Mouse (Mus musculus) fibroblast of lung, adult 2 months (primary cell): ENCODE data around the gene Tor1a.

Experiments used
- DNase-seq: peaks from one replicate; pipeline ENCODE4 v3.0.0-alpha.2; 2011; ENCODE audit warnings: low read depth

The Tor1a gene

DNA sequence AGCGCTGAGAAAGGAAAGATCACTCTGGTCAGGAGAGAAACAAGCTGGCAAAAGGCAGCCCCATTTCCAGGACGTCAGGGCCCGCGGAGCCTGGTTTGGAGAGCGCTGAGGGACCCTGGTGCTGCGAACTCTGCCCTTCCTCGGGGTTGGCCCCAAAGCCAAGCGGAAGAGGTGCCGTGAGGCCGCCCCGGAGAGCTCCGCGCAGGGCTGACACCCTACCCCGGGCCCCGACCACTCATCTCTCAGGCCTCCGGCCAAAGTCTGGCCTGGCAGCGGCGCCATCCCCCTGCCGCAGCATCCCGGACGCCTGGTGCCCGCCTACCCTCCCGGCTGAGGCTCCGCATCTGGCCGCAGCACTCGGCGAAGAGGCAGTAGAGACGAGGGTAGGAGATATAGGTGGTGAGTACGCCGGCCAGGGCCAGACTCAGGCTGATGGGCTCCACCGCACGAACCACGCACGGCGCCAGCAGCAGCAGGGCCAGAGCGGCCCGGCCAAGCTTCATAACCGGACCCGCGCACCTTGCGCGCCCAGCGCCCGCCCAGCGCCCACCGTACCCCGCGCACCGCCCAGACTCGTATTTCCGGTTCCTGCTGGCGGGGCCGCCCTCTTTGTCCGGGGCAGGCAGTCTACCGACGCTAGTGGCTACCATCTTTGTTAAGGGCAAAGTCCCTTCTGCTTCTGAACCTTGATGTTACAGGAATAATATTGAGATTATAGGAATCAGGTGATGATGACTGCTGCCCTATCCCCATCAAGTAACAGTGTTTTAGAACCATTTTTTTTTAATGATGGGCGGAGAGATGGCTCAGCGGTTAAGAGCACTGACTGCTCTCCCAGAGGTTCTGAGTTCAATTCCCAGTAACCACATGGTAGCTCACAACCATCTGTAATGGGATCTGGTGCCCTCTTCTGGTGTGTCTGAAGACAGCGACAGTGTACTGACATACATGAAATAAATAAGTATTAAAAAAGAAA is at the start of gene Tor1a:
Gene Tor1a, minus strand, starts transcription at position 582 of the 976 bp plus-strand sequence.
- DNase-seq: peak; percentile 54

DNA sequence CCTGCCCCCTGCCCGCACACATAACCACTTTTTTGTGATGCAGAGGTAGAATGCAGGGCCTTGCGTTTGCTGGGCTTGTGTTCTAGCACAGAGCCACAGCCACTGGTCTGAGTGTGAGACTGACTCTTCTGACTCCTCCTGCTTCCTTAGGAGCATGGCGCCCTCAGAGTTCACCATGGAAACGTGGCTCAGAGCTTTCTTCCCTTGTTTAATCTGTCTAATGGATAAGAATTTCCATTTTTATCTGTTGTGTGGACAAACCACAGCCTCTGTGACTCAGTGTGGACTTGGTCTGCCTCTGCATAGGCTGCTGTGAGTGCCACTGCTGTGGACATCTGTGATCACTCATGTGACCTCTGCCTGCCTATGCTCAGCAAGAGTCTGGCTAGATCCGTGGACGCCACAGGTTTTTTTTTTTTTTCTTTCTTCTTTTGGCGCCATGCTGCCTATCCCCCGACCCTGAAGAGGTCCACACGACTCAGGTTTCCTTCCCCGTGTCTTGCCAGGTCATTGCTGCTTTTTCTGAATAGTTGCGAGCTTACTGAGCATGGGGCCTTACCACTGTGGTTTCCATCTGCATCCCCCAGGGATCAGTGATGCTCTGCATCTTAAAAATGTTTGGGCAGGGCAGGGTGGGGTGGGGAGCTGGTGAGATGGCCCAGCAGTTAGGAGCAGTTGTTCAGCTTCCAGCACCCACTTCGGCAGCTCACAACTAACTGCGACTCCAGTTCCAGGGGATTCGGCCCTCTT is 45.8 kb upstream of the Tor1a start:
- no peak for DNase-seq

DNA sequence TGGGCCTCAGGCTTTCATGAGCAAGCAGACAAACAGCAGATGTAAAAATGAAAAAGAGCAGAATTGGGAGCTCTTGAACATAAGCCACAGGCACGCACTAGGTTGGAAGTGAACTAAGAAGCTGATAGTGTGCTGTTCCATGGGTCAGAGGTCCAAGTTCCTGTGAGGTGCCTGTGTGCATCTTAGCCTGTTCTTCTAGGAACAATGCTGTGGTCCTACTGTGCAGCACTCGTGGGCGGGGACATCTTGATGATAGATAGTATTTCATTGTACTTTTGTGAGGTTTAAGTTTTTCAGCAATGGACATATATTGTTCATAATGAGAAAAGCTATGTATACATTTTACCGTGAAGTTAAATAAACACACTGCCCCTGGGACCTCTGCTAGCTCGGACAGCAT is 39.5 kb upstream of the Tor1a start:
- no peak for DNase-seq

DNA sequence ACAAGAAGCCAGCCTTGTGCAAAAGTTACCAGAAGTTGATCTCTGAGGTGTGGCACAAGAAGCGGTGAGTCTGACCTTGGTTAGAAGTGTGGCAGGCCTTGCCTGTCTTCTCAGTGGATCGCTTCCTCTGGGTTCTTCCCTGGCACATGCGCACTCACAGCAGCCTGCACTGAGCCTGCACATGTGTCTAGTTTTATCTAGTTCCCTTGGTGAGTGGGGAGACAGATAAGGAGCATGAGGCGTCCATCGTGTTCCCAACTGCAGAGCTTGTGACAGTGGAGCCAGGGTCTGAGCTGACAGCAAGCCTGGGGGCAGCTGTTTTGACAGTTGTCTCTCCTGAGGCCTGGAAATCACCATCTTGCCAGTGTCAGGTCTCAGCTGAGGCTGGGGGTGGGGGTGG is 38.7 kb upstream of the Tor1a start:
- DNase-seq: no peak

DNA sequence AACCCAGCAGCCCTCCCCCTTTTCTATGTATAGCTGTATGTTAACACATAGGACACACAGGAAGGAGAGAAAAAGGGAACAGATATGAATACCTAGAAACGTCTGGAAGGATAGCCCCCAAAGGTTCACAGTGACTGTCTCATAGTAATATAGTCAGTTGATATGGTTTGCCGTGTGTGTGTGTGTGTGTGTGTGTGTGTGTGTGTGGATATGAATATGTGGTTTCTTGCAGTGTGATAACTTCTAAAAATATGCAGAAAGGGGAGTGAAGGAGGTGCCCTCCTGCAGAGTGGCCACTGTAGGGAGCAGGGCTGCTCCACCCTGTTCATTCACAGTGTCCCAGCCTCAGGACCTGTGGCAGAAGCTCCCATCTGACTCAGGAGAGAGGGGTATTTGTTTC is 37.7 kb upstream of the Tor1a start:
- no peak for DNase-seq

DNA sequence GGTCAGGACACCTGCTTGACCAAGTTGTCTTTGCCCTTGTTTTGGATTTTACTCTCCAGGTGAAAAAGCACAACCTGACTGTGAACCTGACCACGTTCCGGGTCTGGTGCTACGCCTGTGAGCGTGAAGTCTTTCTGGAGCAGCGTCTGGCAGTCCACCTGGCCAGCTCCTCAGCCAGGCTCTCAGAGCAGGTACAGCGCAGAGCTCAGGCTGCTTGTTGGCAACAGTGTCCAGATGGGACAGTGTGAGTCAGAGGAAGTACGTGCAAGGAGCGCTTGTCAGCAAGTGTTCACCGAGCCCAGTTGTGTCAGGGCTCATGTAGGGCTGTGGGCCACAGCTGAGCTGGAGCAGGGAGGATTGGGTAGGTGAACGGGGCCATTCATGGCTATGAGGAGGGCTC is 35.1 kb upstream of the Tor1a start:
- no peak for DNase-seq

DNA sequence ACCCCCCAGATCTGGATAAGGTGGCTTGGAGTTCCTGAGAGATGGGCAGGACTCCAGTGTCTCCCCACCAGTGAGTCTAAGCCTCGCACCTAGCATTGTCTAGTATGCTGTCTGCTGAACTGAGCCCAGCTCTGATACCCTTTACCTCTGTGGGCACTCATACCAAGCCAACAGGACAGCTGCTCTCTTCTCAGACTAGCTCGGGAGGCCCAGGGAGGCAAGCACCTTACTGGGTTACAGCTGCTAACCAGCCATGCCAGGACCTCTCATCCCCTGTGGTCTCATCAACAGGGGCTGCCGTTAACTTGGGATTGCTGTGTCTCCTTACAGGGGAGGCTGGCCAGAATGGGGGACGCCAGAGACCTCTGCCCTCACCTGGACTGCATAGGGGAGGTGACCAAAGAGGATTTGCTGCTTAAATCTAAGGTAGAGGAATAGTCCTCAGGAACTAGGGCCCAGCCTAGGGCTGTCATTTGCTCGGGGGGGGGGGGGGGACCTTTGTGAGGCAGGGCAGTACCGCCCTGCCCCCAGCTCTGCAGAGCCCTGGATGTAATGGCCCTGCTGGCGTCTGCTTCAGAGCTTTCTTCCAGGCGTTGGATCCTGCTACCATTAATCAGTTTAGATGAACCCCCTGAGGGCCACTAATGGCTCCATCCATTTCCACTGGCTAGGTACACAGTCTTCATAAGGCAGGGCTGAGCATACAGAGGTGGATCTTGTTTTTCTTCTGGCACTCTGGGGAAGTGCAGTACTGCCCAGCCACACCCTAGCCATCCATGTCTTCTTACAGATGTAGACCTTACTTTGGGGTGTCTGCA is 30.9 kb upstream of the Tor1a start:
- DNase-seq: no peak

DNA sequence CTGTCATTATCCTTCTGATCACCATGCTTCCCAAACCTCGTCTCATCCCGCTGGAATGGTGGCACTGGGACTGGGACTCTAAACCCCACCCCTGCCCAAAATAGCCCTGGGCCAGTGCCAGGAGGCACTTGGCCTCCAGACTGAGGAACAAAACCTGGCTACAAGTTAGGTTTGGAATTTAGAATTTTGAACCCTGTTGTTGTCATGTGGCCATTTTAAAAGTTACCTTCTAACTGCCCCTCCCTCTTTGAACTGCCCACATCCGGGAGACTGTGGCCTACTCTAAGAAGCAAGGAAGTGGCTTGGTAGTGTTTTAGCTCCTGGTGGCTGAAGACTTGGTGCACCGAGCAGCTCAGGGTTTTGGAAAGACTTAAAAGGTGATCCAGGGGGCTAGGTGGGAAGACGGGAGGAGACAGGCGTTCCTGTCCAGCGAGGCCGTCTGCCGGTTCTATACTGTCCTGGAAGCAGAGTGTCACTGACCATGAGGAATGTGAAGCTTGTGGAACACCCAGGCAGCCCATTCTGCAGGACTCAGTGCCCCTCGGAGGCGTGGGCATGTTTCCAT is 27.8 kb upstream of the Tor1a start:
- no peak for DNase-seq

DNA sequence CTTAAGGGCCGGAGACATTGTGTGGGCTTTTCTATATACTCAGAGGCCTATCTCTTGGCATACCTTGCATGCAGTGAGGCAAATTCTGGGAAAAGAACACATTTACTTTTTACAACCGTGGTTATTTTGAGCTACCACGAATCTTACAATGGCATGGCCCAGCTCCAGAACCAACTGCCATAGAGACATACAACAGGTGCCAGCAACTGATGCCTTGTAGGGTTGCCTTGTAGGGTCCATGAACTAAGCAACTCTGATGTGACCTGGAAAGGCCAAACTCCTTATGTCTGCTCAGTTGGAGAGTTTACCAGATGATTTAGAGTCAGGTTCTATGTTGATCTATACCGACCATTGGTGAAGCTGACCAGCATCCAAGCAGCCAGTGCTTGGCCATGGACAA is 27.1 kb upstream of the Tor1a start:
- DNase-seq: no peak

DNA sequence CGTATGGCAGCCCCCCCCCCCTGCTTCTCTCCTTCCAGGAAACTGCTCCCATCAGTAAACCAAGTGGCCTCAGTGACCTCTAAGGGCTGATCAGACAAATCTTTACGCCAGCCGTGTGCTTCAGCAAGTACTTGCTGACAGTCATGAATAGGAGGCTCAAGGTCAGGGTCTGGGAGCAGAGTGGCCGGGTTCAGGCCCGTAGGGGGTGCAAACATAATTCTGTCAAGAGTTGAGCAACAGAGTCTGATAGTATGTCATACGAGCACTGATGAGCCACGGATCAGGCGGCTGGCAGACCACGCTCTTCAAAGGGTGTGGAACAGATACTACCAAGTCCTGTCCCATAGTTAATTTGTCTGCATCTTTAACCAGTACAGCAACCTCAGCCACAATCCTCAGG is 22.5 kb upstream of the Tor1a start:
- DNase-seq: no peak

DNA sequence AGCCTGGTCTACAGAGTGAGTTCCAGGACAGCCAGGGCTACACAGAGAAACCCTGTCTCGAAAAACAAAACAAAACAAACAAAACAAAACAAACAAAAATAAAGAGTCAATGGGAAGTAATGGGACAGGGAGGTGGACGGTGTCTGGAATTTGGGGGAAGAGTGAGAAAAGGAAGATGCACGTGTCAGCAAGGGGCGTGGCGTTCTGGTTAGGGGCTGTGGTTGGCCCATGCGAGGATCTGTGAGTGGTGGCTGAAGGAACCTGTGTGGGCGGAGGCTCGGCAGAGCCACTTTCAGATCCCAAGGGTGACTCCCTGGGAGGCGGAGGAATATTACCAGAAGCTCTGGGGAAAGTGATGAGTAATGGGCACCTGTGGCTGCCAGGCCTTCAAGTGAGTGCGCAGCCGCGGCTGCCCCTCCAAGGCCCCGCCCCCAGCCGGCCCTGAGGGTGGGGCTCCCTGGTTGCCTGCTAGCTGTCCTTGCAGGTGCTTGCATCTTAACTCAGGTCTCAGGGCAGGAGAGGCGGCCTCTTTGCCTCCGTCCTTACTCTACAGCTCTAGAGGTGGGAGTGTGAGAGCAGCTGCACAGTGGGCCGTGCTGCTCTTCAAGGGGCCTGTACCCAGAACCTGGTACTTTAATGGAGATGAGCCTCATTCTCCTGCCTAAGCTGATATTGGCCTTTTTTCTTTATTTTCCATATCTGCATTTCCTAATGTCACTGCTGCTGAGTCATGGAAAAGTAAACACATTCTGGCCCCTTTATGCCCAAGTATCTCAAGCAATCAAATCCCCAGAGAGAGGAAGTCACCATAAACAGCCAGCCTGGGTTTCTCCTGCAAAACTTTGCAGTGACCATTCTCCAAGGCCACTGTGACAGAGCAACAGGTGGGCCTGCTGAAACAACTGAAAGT is 17.6 kb upstream of the Tor1a start:
- DNase-seq: peak; percentile 35

DNA sequence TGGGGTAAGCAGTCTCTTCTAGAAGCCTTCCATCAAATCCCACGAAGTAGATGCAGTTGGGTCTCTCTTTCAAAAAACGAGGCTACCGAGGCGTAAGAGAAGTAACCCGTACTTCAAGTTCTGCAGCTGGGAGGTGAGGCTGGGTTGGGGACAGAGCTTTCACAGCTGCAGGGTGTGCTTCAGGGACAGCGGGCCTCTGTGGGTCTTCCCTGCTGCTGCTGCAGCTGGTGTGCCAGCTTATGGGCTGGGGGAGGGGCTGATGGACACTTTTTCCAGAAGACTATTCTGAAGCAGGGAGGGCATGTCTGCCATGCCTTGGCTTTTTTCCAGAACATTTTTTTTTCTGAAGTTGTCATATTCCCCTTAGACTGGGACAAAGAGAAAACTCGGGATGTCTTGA is 15.3 kb upstream of the Tor1a start:
- no peak for DNase-seq

DNA sequence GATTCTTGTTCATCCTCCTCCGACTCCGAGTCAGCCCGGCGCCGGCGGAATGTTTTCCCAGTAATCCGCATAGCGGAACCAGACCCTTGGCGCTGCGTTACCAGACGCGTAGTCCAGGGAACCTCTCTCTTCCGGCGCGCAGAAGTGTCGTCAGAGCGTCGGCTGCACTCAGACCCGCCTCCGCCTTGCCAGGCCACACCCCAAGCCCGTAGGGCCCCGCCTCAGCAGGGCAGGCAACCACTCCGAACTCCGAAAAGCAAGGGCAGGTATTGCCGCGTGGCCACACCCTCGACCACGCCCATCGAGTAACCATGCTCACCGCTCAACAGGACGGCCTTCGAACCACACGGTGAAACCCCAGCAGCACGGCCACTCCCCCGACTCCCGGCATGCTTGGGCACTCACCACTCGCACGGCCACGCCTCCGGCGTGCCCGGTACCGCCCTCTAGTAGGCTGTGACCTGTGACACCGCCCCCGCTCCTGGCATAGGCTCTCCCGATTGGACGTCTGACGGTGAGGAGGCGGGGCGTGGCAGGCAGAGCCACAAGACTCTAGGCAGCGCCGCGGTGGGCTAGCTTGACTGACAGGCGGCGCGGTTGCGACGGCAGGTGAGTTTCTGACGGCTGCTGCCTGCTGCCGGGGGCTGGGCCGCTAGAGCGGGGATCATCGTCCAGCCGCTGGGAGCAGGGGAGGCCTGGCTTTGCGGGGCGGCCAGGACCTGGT is 14.2 kb upstream of the Tor1a start, which contains the start of the genes BC005624 and Usp20:
Gene BC005624, minus strand, starts transcription at position 412 of the 724 bp plus-strand sequence.
Gene Usp20, plus strand, starts transcription at position 490 of the 724 bp plus-strand sequence.
- DNase-seq: peak; percentile 100

DNA sequence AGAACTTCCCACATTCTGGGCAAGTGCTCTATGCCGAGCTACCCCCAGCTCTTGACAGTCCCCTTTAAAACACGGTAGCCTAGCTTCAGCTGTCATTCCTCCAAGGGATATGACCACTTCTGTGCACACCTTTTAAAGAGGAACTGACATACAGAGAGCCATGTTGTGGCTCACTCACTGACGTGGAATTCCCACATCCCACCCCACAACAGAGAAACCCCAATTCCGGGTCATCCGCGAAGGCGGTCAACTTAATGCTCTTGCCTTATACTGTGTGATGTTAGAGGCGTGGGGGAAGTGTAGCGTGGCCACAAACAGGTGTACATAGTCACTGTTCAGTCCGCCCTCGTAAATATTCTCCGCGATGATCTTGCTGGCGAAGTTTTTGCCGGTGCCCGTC is 907 bp downstream of the Tor1a start:
- no peak for DNase-seq

DNA sequence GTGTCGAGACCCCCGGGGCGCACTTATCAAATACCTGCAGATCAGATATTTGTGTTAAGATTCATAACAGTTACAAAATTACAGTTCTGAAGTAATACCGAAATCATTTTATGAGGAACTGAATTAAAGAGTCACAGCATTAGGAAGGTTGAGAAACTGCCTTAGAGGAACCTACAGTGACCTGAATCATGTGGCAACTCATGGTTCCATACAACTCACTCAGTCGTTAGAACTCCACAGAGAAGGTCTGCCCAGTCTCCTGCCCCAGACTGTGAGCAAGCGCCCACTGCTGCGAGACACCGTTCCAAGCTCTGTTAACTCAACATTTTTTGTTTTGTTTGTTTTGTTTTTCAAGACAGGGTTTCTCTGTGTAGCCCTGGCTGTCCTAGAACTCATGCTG is 2.1 kb downstream of the Tor1a start:
- no peak for DNase-seq

DNA sequence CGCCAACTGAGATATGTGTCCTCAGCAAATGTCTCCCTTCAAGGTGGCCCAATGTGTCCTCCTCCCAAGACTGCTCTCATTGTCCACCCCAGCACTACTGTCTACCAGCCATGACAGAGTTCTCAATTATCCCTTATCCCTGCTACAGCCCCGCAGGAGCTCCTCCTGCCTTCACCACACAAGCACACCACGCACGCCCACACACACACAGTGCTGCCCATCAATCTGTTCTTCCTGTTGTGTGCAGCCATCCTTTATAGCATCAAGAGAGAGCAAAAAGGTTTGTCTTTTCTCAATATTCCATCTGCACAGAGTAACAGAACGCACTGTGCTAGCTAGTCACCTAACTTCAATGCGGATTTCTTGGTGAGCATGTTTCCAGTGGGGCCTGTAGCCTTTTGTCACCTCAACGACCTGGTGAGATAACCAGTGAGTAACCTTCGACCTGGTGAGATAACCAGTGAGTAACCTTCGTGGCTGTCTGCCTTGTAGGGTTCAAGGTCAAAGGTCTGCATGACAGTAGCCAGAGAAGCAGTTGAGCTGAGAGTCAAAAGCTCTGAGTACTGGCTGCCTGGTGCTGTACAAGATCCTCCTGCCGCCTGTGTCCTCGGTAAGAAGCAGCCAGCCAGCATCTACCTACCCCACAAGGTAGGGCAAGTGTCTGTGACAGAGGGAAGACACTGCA is 5.0 kb downstream of the Tor1a start:
- DNase-seq: no peak

DNA sequence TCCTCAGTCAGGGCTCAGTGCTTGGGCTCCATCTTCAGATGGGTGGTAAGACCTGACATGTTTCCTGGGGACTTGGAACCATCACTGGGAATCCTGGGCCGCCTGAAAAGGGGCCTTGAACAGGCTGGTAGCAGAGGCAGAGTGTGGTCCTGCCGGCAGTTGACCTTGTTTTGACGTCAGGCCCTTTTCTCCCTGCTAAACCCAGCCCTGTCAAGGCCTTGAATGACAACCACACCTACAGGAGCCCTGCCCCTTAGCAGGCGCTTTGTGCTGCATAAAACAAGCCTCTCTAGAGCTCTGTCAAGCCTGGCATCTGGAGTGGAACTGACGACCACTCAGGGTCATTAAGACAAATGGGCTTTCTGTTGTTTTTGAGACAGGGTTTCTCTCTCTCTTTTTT is 7.9 kb downstream of the Tor1a start:
- DNase-seq: no peak

DNA sequence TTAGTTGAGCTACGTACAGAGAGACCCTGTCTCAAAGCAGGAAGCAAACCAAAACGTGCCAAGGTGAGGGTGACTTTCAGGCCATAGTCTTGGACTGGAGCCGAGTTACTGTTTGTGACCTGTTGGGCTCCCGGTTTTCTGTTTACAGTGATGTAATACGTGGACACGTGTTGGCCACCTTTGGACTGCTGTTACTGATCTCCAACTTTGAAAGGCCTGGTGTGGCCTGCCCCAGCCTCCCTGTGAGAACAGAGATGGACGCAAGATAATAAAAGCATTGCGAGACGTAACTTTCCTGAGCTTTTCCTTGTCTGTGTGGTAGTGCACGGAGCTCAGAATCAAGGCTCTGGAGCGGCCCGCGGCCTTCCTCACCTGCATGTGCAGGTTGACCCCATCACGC is 9.0 kb downstream of the Tor1a start:
- DNase-seq: no peak

DNA sequence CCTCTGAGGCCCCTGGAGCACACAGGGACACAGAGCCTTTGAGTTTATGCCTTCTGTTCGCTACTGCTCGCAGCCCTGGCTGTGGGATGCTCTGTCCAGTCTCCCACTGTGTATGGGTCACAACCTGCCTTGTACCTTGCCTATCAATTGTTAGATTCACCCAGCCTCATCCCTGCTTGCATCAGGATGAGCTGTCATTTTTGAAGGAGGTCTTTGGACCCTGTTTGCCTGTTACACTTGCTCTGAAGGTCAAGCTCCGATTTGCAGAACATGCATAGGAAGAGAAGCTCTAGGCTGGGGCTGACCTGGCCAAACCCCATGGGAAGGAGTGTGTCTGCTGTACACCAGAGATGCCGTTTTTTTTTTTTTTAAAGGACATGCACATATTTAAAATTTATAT is 10.2 kb downstream of the Tor1a start:
- DNase-seq: no peak

DNA sequence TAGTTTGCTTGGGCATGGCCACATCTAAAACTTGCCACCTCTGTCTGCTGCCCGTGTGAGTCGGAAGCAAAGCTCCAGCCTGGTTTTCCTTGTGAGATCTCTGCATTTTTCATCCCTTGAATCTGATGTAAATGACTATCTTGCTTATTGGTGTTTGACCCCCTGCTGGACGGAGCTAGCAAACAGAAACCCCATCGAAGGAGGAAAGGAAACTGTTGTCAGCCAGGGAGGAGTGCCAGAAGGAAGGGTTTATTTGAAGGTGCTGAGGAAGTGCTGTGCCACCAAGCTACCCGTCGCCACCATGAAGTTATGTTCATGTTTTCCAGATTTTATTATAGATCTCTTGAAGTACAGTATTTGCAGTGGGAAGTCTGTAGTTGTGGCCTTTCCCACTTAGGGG is 12.9 kb downstream of the Tor1a start:
- no peak for DNase-seq
